Mouse (Mus musculus) liver, adult 2 months (tissue): ENCODE results near the gene Grin2c. TPM values are rescaled to one million over a fixed set of nuclear protein-coding genes. Genes with fewer than 3 reads are reported as not detected.

Source experiments
- DNase-seq: peaks from one replicate; pipeline ENCODE4 v3.0.0-alpha.2; 2011; ENCODE audit warnings: low read depth, low spot score; ENCODE audit errors: extremely low read depth
- H3K27ac ChIP-seq: fragments of 200-500 bp; replicated peaks from 2 replicates; pipeline ENCODE4 v1.5.1; 2012; ENCODE audit warnings: low read depth, mild to moderate bottlenecking, control low read depth, inconsistent platforms, low read length; ENCODE audit not compliant: insufficient read depth
- H3K27me3 ChIP-seq: fragments of 200-500 bp; 2 replicates; pipeline ENCODE4 v1.6.1; 2012; ENCODE audit warnings: mild to moderate bottlenecking, moderate library complexity, low read length, inconsistent platforms; ENCODE audit not compliant: control insufficient read depth, insufficient read depth
- H3K36me3 ChIP-seq: fragments of 200-500 bp; 2 replicates; pipeline ENCODE4 v1.6.1; 2012; ENCODE audit warnings: low read length, inconsistent platforms; ENCODE audit not compliant: control insufficient read depth, insufficient read depth
- H3K4me1 ChIP-seq: fragments of 200-500 bp; 2 replicates; pipeline ENCODE4 v1.6.1; 2011; ENCODE audit warnings: low read length; ENCODE audit not compliant: control insufficient read depth, insufficient read depth
- H3K4me3 ChIP-seq: fragments of 200-500 bp; 2 replicates; pipeline ENCODE4 v1.5.1; 2011; ENCODE audit warnings: low read depth, mild to moderate bottlenecking, control low read depth, low read length, moderate library complexity; ENCODE audit not compliant: insufficient read depth
- H3K79me2 ChIP-seq: fragments of 200-500 bp; 2 replicates; pipeline ENCODE4 v1.6.1; 2012; ENCODE audit warnings: inconsistent platforms, mild to moderate bottlenecking, low read length, moderate library complexity; ENCODE audit not compliant: control insufficient read depth, insufficient read depth
- H3K9ac ChIP-seq: fragments of 200-500 bp; 2 replicates; pipeline ENCODE4 v1.6.1; 2012; ENCODE audit warnings: low read depth, mild to moderate bottlenecking, control low read depth, inconsistent platforms, low read length
- CTCF ChIP-seq: fragments of 200-500 bp; IDR thresholded peaks from 2 replicates; pipeline ENCODE4 v1.5.1; 2011; ENCODE audit warnings: low read depth, low read length, control low read depth
- POLR2A ChIP-seq: fragments of 200-500 bp; IDR thresholded peaks from 2 replicates; pipeline ENCODE4 v1.6.1; 2011; ENCODE audit warnings: low read length, control low read depth; ENCODE audit not compliant: insufficient read depth; ENCODE audit errors: extremely low read depth
- WGBS: fragments of 180-500 bp; shearing (Covaris S2); methylation state at CpG from one replicate; pipeline ENCODE4 v1.1.7; 2018; 5-methylcytosine and 5-hydroxymethylcytosine counted together
- polyA plus RNA-seq: library from polyadenylated mRNA; depleted of rRNA; stranded (reverse); fragments of >200 nt; gene quantifications from 2 replicates; pipeline ENCODE4 v1.2.3, GENCODE M21; 2012
- total RNA-seq: library from RNA; depleted of rRNA; stranded (reverse); fragments of >200 nt; gene quantifications from 2 replicates; pipeline ENCODE4 v1.2.3, GENCODE M21; 2014

Grin2c gene
- total and polyA plus RNA-seq, 2 experiments = 0.07 TPM; not detected in 1

- Histone ChIP-seq H3K4me3 (no peak overlapping the region; the same call in 1 of the 2 replicates), H3K9ac (peak overlapping the region; percentile 27), H3K36me3 (no peaks in the 10 kb centered on the region), H3K27me3 (no peaks in the 10 kb centered on the region), H3K79me2 (no peaks in the 10 kb centered on the region; the same call in 1 of the 2 replicates), H3K27ac (peak overlapping the region; percentile 92), H3K4me1 (peaks cover 16% of the 10 kb centered on the region)
- TF ChIP-seq CTCF = no peak
- no peak for TF ChIP-seq POLR2A
- DNase-seq = peak; percentile 95
- WGBS = 18% methylated on average over 10 of the region's 10 CpGs
Measured at GRCm38 (mm10) chr11:115219685-115220084, 47.4 kb downstream of the Grin2c start.

- peak; percentile 98 for DNase-seq
- no peak for TF ChIP-seq POLR2A
- TF ChIP-seq CTCF = no peak
- WGBS = 9% methylated on average over 9 of the region's 9 CpGs
- Histone ChIP-seq H3K79me2 (no peaks in the 10 kb centered on the region; the same call in 1 of the 2 replicates), H3K9ac (peak overlapping the region; percentile 27), H3K27ac (peak overlapping the region; percentile 92), H3K4me1 (peaks cover 16% of the 10 kb centered on the region), H3K27me3 (no peaks in the 10 kb centered on the region), H3K4me3 (no peak overlapping the region; the same call in 1 of the 2 replicates), H3K36me3 (no peaks in the 10 kb centered on the region)
Measured at GRCm38 (mm10) chr11:115219263-115219662, 47.8 kb downstream of the Grin2c start.

GRCm38 (mm10) chr11:115217439-115218410, 49.3 kb downstream of the Grin2c start:
- Histone ChIP-seq H3K27me3 (no peaks in the 10 kb centered on the region), H3K4me1 (peaks cover 16% of the 10 kb centered on the region), H3K27ac (peak overlapping the region; percentile 92), H3K4me3 (no peak overlapping the region), H3K79me2 (no peaks in the 10 kb centered on the region), H3K9ac (no peak overlapping the region), H3K36me3 (no peaks in the 10 kb centered on the region)
- TF ChIP-seq POLR2A (no peak), CTCF (no peak)
- 89% methylated on average over 18 of the region's 18 CpGs for WGBS
- no peak for DNase-seq

GRCm38 (mm10) chr11:115215123-115215522, 51.9 kb downstream of the Grin2c start:
- 94% methylated on average over 5 of the region's 5 CpGs for WGBS
- no peak overlapping the region for H3K27ac ChIP-seq
- no peaks in the 10 kb centered on the region for H3K27me3 ChIP-seq
- DNase-seq = no peak
- H3K4me3 ChIP-seq = no peak overlapping the region
- H3K36me3 ChIP-seq = no peaks in the 10 kb centered on the region
- no peak overlapping the region for H3K9ac ChIP-seq
- TF ChIP-seq POLR2A = no peak
- no peak for TF ChIP-seq CTCF
- H3K4me1 ChIP-seq = peaks cover 15% of the 10 kb centered on the region
- H3K79me2 ChIP-seq = no peaks in the 10 kb centered on the region

GRCm38 (mm10) chr11:115212116-115212515, 54.9 kb downstream of the Grin2c start:
- H3K9ac ChIP-seq = no peak overlapping the region
- H3K27me3 ChIP-seq = no peaks in the 10 kb centered on the region
- H3K4me3 ChIP-seq = no peak overlapping the region
- TF ChIP-seq CTCF (no peak), POLR2A (no peak)
- WGBS = 27% methylated on average over 13 of the region's 13 CpGs
- H3K79me2 ChIP-seq = no peaks in the 10 kb centered on the region
- H3K36me3 ChIP-seq = no peaks in the 10 kb centered on the region; the same call in 1 of the 2 replicates
- no peaks in the 10 kb centered on the region for H3K4me1 ChIP-seq
- no peak for DNase-seq
- H3K27ac ChIP-seq = no peak overlapping the region
